Mouse (Mus musculus) lung, embryonic 16.5 days (tissue): ENCODE data around the gene Fkbp5. TPM values are rescaled to one million over a fixed set of nuclear protein-coding genes. Genes with fewer than 3 reads are reported as not detected.

Experiments used
- ATAC-seq: fragments of 200-750 bp; cut with Nextera tagmentation; 2 replicates; pipeline ENCODE4 v1.8.0; 2017; ENCODE audit warnings: low read depth, mild to moderate bottlenecking, moderate library complexity
- H3K27ac ChIP-seq: fragments of 300-500 bp; sonication (generic); 2 replicates; pipeline ENCODE4 v1.5.1; 2014; ENCODE audit warnings: mild to moderate bottlenecking, control low read depth, low read length
- H3K27me3 ChIP-seq: fragments of 300-500 bp; sonication (generic); 2 replicates; pipeline ENCODE4 v1.6.1; 2014; ENCODE audit warnings: low read depth, low read length, mixed read lengths; ENCODE audit not compliant: control insufficient read depth, insufficient read depth
- H3K36me3 ChIP-seq: fragments of 300-500 bp; sonication (generic); 2 replicates; pipeline ENCODE4 v1.6.1; 2014; ENCODE audit warnings: low read length; ENCODE audit not compliant: control insufficient read depth, insufficient read depth
- H3K4me1 ChIP-seq: fragments of 300-500 bp; sonication (generic); replicated peaks from 2 replicates; pipeline ENCODE4 v1.6.1; 2014; ENCODE audit warnings: low read length, mixed read lengths; ENCODE audit not compliant: control insufficient read depth, insufficient read depth
- H3K4me2 ChIP-seq: fragments of 300-500 bp; sonication (generic); 2 replicates; pipeline ENCODE4 v1.6.1; 2014; ENCODE audit warnings: low read depth, low read length, control low read depth
- H3K4me3 ChIP-seq: fragments of 300-500 bp; sonication (generic); 2 replicates; pipeline ENCODE4 v1.5.1; 2014; ENCODE audit warnings: mild to moderate bottlenecking, low read length, control low read depth
- H3K9ac ChIP-seq: fragments of 300-500 bp; sonication (generic); 2 replicates; pipeline ENCODE4 v1.6.1; 2014; ENCODE audit warnings: low read length, control low read depth
- H3K9me3 ChIP-seq: fragments of 300-500 bp; sonication (generic); 2 replicates; pipeline ENCODE4 v1.6.1; 2016; ENCODE audit warnings: low read length; ENCODE audit not compliant: control insufficient read depth
- WGBS: fragments of 180-500 bp; shearing (Covaris S2); extraction: QIAGEN DNeasy Blood & Tissue Kit; methylation state at CpG from one replicate; pipeline ENCODE4 v1.1.7; 2014; 5-methylcytosine and 5-hydroxymethylcytosine counted together
- polyA plus RNA-seq: library from polyadenylated mRNA; unstranded; fragments of >200 nt; fragmentation: Nextera tagmentation; extraction: Ambion mirVana; gene quantifications from 2 replicates; pipeline ENCODE4 v1.2.1, GENCODE M21; 2015

Fkbp5 gene
- polyA plus RNA-seq, 1 experiment from 2014 or later = 38.5 TPM

- no peak overlapping the region for H3K4me2 ChIP-seq
- no peak overlapping the region for H3K4me3 ChIP-seq
- H3K27me3 ChIP-seq = peaks cover 10% of the 10 kb centered on the region
- no peaks in the 10 kb centered on the region for H3K9me3 ChIP-seq
- no peaks in the 10 kb centered on the region; the same call in 1 of the 2 replicates for H3K4me1 ChIP-seq
- WGBS = 15% methylated on average over 10 of the region's 10 CpGs
- ATAC-seq = peak; percentile 52; the same call in 1 of the 2 replicates
- no peaks in the 10 kb centered on the region for H3K36me3 ChIP-seq
- no peak overlapping the region for H3K9ac ChIP-seq
- H3K27ac ChIP-seq = no peak overlapping the region
These were observed 143.5 kb downstream of the Fkbp5 start for GRCm38 (mm10) chr17:28373821-28374220.

GRCm38 (mm10) chr17:28371941-28372340 is 145.4 kb downstream of the Fkbp5 start:
- whole genome bisulfite sequencing = 59% methylated on average over 1 of the region's 1 CpGs
- no peak overlapping the region for H3K27ac ChIP-seq
- ATAC-seq = no peak

GRCm38 (mm10) chr17:28371286-28371685 is 146.0 kb downstream of the Fkbp5 start:
- no peak overlapping the region for H3K4me3 ChIP-seq
- H3K27ac ChIP-seq = no peak overlapping the region
- H3K9me3 ChIP-seq = no peaks in the 10 kb centered on the region
- H3K9ac ChIP-seq = 0 out of 2 replicates have a peak overlapping the region, but pooled peaks have one; percentile 7
- ATAC-seq = no peak
- 41% methylated on average over 2 of the region's 2 CpGs for WGBS
- peaks cover 10% of the 10 kb centered on the region for H3K27me3 ChIP-seq
- H3K4me2 ChIP-seq = no peak overlapping the region
- no peaks in the 10 kb centered on the region; the same call in 1 of the 2 replicates for H3K4me1 ChIP-seq
- H3K36me3 ChIP-seq = no peaks in the 10 kb centered on the region

More at GRCm38 (mm10) chr17:28371941-28372340, 145.4 kb downstream of the Fkbp5 start:
- Histone ChIP-seq H3K4me3 (no peak overlapping the region), H3K4me1 (no peaks in the 10 kb centered on the region; the same call in 1 of the 2 replicates), H3K9me3 (no peaks in the 10 kb centered on the region), H3K36me3 (no peaks in the 10 kb centered on the region), H3K9ac (no peak overlapping the region), H3K4me2 (no peak overlapping the region), H3K27me3 (peaks cover 10% of the 10 kb centered on the region)

- WGBS = 56% methylated on average over 5 of the region's 5 CpGs
- Histone ChIP-seq H3K9me3 (no peaks in the 10 kb centered on the region), H3K9ac (no peak overlapping the region), H3K4me2 (no peak overlapping the region), H3K4me3 (no peak overlapping the region), H3K27me3 (peaks cover 7% of the 10 kb centered on the region), H3K27ac (no peak overlapping the region), H3K4me1 (peaks cover 4% of the 10 kb centered on the region), H3K36me3 (no peaks in the 10 kb centered on the region)
- ATAC-seq = peak; percentile 53; the same call in 1 of the 2 replicates
These were observed 148.3 kb downstream of the Fkbp5 start for GRCm38 (mm10) chr17:28369056-28369455.

GRCm38 (mm10) chr17:28368449-28368848 is 148.9 kb downstream of the Fkbp5 start:
- Histone ChIP-seq H3K4me3 (no peak overlapping the region), H3K27me3 (peaks cover 13% of the 10 kb centered on the region), H3K36me3 (no peaks in the 10 kb centered on the region), H3K4me2 (no peak overlapping the region), H3K4me1 (peaks cover 10% of the 10 kb centered on the region), H3K9ac (peak overlapping the region; percentile 31; the same call in 1 of the 2 replicates), H3K9me3 (no peaks in the 10 kb centered on the region), H3K27ac (peak overlapping the region; percentile 17; the same call in 1 of the 2 replicates)
- peak; percentile 54 for ATAC-seq
- 4% methylated on average over 13 of the region's 13 CpGs for WGBS

DNA sequence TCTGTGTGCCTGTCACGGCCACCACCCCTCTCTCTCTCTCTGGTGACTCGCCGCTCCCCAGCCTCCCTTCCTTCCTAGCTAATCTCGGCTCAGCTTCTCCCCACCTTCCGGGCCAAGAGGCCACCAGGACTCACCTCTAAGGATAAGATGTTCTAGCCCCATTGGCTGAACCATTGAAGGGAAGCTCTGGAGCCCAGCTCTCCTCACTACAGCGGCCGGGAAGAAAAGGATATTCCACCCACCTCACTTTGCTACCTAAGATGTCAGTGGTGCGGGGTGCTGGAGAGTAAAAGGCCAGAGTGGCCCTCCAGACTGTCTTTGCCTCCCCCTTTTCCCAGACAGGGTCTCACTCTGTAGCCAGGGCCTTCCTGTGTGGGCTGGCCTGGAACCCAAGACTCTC is 152.2 kb downstream of the Fkbp5 start, which contains the start of gene Tulp1:
Gene Tulp1 (minus strand): TSS at position 101 of the 400 bp plus-strand sequence.
- H3K9me3 ChIP-seq = no peaks in the 10 kb centered on the region
- peaks cover 17% of the 10 kb centered on the region for H3K27me3 ChIP-seq
- peak within 1 kb of the TSS; percentile 51 for H3K4me2 ChIP-seq
- H3K4me3 ChIP-seq = peak within 1 kb of the TSS; percentile 31
- H3K4me1 ChIP-seq = peaks cover 28% of the 10 kb centered on the region
- no peak for ATAC-seq
- no peak within 1 kb of the TSS for H3K27ac ChIP-seq
- no peaks in the 10 kb centered on the region for H3K36me3 ChIP-seq
- WGBS = 47% methylated on average over 8 of the region's 8 CpGs
- H3K9ac ChIP-seq = peak within 1 kb of the TSS; percentile 57

- H3K4me1 ChIP-seq = peaks cover 31% of the 10 kb centered on the region
- H3K4me2 ChIP-seq = peak overlapping the region; percentile 60
- H3K9me3 ChIP-seq = no peaks in the 10 kb centered on the region
- ATAC-seq = no peak
- peak overlapping the region; percentile 60; the same call in 1 of the 2 replicates for H3K9ac ChIP-seq
- peaks cover 17% of the 10 kb centered on the region for H3K27me3 ChIP-seq
- 36% methylated on average over 6 of the region's 6 CpGs for WGBS
- H3K36me3 ChIP-seq = no peaks in the 10 kb centered on the region
- H3K4me3 ChIP-seq = peak overlapping the region; percentile 31; the same call in 1 of the 2 replicates
- no peak overlapping the region for H3K27ac ChIP-seq
These were observed 153.8 kb downstream of the Fkbp5 start for GRCm38 (mm10) chr17:28363507-28363906.

- H3K9me3 ChIP-seq = no peaks in the 10 kb centered on the region
- H3K27me3 ChIP-seq = peaks cover 17% of the 10 kb centered on the region
- no peaks in the 10 kb centered on the region for H3K36me3 ChIP-seq
- H3K4me2 ChIP-seq = peak overlapping the region; percentile 60
- peak overlapping the region; percentile 38 for H3K4me3 ChIP-seq
- H3K9ac ChIP-seq = peak overlapping the region; percentile 60
- WGBS = 7% methylated on average over 24 of the region's 25 CpGs
- ATAC-seq = no peak
- peaks cover 31% of the 10 kb centered on the region for H3K4me1 ChIP-seq
- H3K27ac ChIP-seq = no peak overlapping the region
These were observed 154.6 kb downstream of the Fkbp5 start for GRCm38 (mm10) chr17:28362653-28363292.

DNA sequence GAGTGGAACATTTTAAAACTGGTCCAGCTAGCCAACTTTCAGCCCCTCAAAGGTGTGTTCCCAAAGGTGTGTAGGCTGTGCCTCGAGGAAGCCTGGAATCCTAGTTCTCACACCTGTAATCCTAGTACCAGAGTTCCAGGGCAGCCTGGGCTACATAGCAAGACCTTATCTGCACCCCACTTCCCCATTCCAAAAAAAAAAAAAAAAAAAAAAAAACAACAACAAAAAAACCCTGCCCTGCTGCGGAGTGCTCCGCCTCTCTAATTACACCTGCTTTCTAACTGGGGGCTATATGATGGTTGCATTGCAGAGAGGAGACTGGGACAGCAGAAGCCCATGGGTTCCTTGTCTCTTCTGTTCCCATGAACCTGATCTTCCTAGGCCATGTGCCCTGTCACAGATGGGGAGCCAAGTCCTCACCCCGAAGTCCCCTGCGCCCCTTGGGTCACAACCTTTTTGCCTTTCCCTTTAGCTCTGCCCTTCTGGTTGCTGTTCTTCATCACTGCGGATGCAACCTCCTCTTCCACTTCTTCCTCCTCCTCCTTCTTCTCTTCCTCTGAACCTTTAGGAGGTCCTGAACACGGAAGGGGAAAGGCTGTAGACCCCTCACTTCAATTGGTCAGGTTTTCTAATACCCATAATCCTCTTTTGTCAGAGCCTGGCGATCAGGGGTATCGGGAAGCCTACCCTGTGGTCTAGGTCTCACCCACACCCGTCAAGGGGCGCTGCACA is 155.2 kb downstream of the Fkbp5 start:
- H3K9me3 ChIP-seq = no peaks in the 10 kb centered on the region
- no peak overlapping the region for H3K27ac ChIP-seq
- peaks cover 31% of the 10 kb centered on the region for H3K4me1 ChIP-seq
- H3K4me2 ChIP-seq = peak overlapping the region; percentile 60
- H3K27me3 ChIP-seq = peaks cover 17% of the 10 kb centered on the region
- 44% methylated on average over 11 of the region's 11 CpGs for WGBS
- ATAC-seq = no peak
- H3K9ac ChIP-seq = peak overlapping the region; percentile 60
- no peaks in the 10 kb centered on the region for H3K36me3 ChIP-seq
- peak overlapping the region; percentile 38 for H3K4me3 ChIP-seq
